Mouse (Mus musculus) liver, adult 10 weeks (tissue): ENCODE results near the gene Dnajb13. TPM values are rescaled to one million over a fixed set of nuclear protein-coding genes. Genes with fewer than 3 reads are reported as not detected.

Experiments
- polyA plus RNA-seq: library from polyadenylated mRNA; stranded (reverse); fragments of 350-450 nt; fragmentation: Illumina TruSeq; extraction: RNeasy Lipid Tissue Mini Kit (QIAGEN cat#74804); gene quantifications from one replicate; pipeline ENCODE4 v1.2.3, GENCODE M21; 2014; ENCODE audit warnings: low read depth, low replicate concordance

Dnajb13 gene
- not detected for polyA plus RNA-seq

GRCm38 (mm10) chr7:100514573-100514972 is at the start of gene Dnajb13:
TSS of gene Dnajb13 (minus strand) at chr7:100514960.

DNA sequence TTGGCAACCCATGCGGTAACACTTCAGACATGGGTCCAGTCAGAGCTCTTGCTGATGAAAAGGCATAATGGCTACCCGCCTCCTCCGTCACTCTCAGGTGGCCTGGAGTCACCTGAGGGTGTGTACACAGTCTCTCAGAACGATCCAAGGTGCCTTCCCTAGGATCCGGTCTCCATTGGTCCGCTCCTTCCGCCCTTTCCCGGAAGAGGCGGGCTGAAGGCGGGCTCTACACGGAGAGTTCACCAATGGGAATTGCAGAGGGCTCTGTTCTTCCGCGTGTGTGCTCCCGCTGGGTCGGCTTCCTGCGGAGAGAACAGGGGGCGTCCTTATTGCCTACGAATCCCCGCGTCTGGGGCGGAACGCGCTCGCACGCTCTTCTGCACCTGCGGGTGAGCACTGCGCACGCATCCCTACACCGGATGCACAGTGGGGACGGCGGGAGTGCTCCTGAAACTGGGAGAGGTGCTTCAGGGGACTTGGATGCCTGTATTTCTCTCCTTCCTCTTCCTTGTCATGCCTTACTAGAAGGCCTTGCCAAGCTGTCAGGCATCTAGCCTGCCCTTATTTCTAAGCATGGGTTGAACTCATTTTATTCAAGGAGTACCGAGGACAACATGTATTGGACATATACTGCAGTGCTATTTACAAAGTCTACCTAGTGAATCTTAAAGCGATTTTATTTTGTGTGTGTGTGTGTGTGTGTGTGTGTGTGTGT is 22.2 kb upstream of the Dnajb13 start, which contains the start of gene Coa4:
Gene Coa4, plus strand, starts transcription at position 268 of the 715 bp plus-strand sequence.

DNA sequence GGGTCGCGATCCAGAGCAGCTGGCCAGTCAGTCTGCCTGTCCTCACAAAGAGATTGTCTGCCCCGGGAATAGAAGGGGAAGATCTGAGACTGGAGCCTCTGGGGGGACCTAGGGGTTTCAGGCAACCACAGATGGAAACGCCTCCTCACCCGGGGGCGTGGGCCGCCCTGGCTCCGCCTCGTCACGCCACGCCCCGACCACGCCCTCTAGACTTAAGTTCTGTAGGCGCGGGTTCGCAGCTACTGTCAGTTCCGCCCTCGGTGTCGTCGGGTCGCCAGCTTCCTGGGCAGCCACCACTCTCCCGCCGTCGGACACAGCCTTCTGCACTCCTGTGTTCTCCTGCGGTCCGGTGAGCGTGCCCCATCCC is 21.7 kb downstream of the Dnajb13 start, which contains the start of gene Ucp2:
Gene Ucp2, plus strand, starts transcription at position 221 of the 367 bp plus-strand sequence.

DNA sequence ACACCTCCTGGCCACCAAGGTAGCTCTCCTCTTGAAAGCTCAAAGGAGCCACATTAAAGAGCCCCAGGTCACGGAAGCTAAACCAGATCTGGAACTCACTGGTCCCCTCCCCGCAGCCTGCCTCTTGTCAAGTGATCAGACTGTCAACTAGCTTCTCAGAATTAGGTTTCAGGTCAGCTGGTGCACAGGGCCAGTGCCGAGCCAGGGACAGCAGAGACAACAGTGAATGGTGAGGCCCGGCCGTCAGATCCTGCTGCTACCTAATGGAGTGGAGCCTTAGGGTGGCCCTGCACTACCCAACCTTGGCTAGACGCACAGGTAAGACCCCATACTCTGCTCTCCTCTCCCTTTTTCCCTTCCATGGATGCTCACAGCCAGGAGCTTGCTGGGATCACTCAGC is 42.0 kb downstream of the Dnajb13 start, which contains the start of gene Ucp3:
Gene Ucp3, plus strand, starts transcription at position 214 of the 400 bp plus-strand sequence.

Other genes starting within 250 kb of the Dnajb13 start
- gene P4ha3, start 229.4 kb downstream of the Dnajb13 start, polyA plus RNA-seq, result 0.21 TPM
- 5.3 TPM for gene C2cd3, start 142.7 kb downstream of the Dnajb13 start, polyA plus RNA-seq
- gene Ppme1, start 142.7 kb downstream of the Dnajb13 start, polyA plus RNA-seq, result 28.2 TPM
- not detected for gene Ucp3, start 42.0 kb downstream of the Dnajb13 start, polyA plus RNA-seq
- 7.7 TPM for gene Ucp2, start 21.6 kb downstream of the Dnajb13 start, polyA plus RNA-seq
- 7.4 TPM for gene Coa4, start 22.1 kb upstream of the Dnajb13 start, polyA plus RNA-seq
- gene Rab6a, start 92.5 kb upstream of the Dnajb13 start, polyA plus RNA-seq, result 120 TPM
- gene Mrpl48, start 93.3 kb upstream of the Dnajb13 start, polyA plus RNA-seq, result 39.2 TPM
- 20.1 TPM for gene Plekhb1, start 147.5 kb upstream of the Dnajb13 start, polyA plus RNA-seq
- 10.7 TPM for gene Fam168a, start 191.7 kb upstream of the Dnajb13 start, polyA plus RNA-seq